Mouse (Mus musculus): Measurements from ENCODE around the gene Pde4d. TPM values are rescaled to one million over a fixed set of nuclear protein-coding genes. Genes with fewer than 3 reads are reported as not detected.
A peak's percentile ranks its signal among the peaks of the same experiment; 100 is the strongest.

The Pde4d gene
- polyA plus RNA-seq, 1 experiment from 2014 or later = 13.0 TPM

DNA sequence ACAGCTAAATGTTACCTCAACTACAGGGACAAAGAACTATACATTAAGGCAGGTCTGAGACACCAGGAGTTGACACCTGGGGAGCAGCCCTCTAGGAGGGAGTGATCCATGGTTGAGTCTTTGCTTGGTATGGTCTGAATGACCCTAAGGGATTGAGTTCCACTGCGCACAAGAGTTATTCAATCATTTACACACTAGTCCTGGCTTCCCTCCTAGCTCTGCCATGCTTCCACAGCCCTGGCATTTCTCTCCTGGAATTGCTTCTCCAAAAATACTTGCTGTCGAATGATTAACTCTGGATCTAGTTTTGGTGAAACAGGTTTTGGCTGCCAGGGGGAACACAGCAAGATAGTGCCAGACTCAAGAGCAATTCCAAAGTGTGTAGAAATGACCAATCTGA lies 178.8 kb downstream of the Pde4d start:
- no peak overlapping the region for H3K4me2 ChIP-seq (replicated peaks; ENCODE audit: low read depth)
- no peak for DNase-seq (ENCODE audit: low spot score)
- no peaks in the 10 kb centered on the region for H3K9me3 ChIP-seq (ENCODE audit: control insufficient read depth, low read length)
- 78% methylated on average over 2 of the region's 2 CpGs for WGBS
- H3K9ac ChIP-seq (ENCODE audit: low read length) = no peak overlapping the region
- ATAC-seq (ENCODE audit: low FRiP score, low TSS enrichment) = no peak
- no peaks in the 10 kb centered on the region for H3K27me3 ChIP-seq (ENCODE audit: control insufficient read depth, insufficient read depth, low read length)
- H3K27ac ChIP-seq (replicated peaks) = no peak overlapping the region
- H3K4me3 ChIP-seq (ENCODE audit: low read depth, low read length) = no peak overlapping the region
- H3K4me1 ChIP-seq (replicated peaks; ENCODE audit: control insufficient read depth, insufficient read depth) = no peaks in the 10 kb centered on the region
- TF ChIP-seq CTCF (IDR thresholded peaks at IDR 0.05; ENCODE audit: low read depth) (no peak), EP300 (optimal IDR thresholded peaks at IDR 0.05) (no peak)
- no peaks in the 10 kb centered on the region for H3K36me3 ChIP-seq (ENCODE audit: control insufficient read depth, insufficient read depth, low read length)

GRCm38 (mm10) chr13:108630576-108630975 lies 180.8 kb downstream of the Pde4d start:
- ATAC-seq (ENCODE audit: low FRiP score, low TSS enrichment) (no peak), DNase-seq (ENCODE audit: low spot score) (no peak)
- H3K27ac ChIP-seq (replicated peaks) = no peak overlapping the region
- H3K36me3 ChIP-seq (ENCODE audit: control insufficient read depth, insufficient read depth, low read length) = no peaks in the 10 kb centered on the region
- TF ChIP-seq CTCF (IDR thresholded peaks at IDR 0.05; ENCODE audit: low read depth) = no peak
- no peak for TF ChIP-seq EP300 (optimal IDR thresholded peaks at IDR 0.05)
- no peak overlapping the region for H3K4me3 ChIP-seq (ENCODE audit: low read depth, low read length)
- no peak overlapping the region for H3K4me2 ChIP-seq (replicated peaks; ENCODE audit: low read depth)
- 30% methylated on average over 2 of the region's 2 CpGs for WGBS
- no peaks in the 10 kb centered on the region for H3K4me1 ChIP-seq (replicated peaks; ENCODE audit: control insufficient read depth, insufficient read depth)
- no peaks in the 10 kb centered on the region for H3K27me3 ChIP-seq (ENCODE audit: control insufficient read depth, insufficient read depth, low read length)
- H3K9me3 ChIP-seq (ENCODE audit: control insufficient read depth, low read length) = no peaks in the 10 kb centered on the region
- no peak overlapping the region for H3K9ac ChIP-seq (ENCODE audit: low read length)

DNA sequence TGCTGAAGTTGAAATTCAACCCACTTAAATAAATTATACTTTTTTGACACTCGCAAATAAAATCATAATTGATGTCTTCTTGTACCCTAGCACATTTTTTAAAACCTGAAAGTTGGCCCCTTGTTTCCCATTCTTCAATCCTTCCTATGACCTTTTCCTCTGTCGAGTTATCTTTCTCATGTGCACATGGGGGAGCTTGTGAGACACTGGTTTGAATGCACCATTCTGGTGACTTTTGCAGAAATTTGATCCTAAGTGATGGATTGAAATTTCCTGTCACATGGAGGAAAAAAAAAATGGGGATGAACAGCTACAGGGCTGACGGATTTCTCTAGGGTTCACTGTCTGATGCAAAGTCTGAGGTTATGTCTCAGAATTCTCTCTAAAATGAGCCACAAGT lies 181.5 kb downstream of the Pde4d start:
- no peak overlapping the region for H3K4me3 ChIP-seq (ENCODE audit: low read depth, low read length)

GRCm38 (mm10) chr13:108636526-108636925 lies 186.8 kb downstream of the Pde4d start:
- Histone ChIP-seq H3K4me3 (ENCODE audit: low read depth, low read length) (no peak overlapping the region), H3K4me2 (replicated peaks; ENCODE audit: low read depth) (no peak overlapping the region), H3K27ac (replicated peaks) (no peak overlapping the region), H3K4me1 (replicated peaks; ENCODE audit: control insufficient read depth, insufficient read depth) (no peaks in the 10 kb centered on the region), H3K9ac (ENCODE audit: low read length) (no peak overlapping the region), H3K9me3 (ENCODE audit: control insufficient read depth, low read length) (no peaks in the 10 kb centered on the region), H3K27me3 (ENCODE audit: control insufficient read depth, insufficient read depth, low read length) (no peaks in the 10 kb centered on the region), H3K36me3 (ENCODE audit: control insufficient read depth, insufficient read depth, low read length) (no peaks in the 10 kb centered on the region)
- DNase-seq (ENCODE audit: low spot score) (no peak), ATAC-seq (ENCODE audit: low FRiP score, low TSS enrichment) (no peak)
- TF ChIP-seq CTCF (IDR thresholded peaks at IDR 0.05; ENCODE audit: low read depth) (no peak), EP300 (optimal IDR thresholded peaks at IDR 0.05) (no peak)
- 54% methylated on average over 1 of the region's 1 CpGs for WGBS

More for the DNA sequence above, 181.5 kb downstream of the Pde4d start:
- WGBS = 50% methylated on average over 3 of the region's 3 CpGs
- Histone ChIP-seq H3K27ac (replicated peaks) (no peak overlapping the region), H3K4me1 (replicated peaks; ENCODE audit: control insufficient read depth, insufficient read depth) (no peaks in the 10 kb centered on the region), H3K9ac (ENCODE audit: low read length) (no peak overlapping the region), H3K9me3 (ENCODE audit: control insufficient read depth, low read length) (no peaks in the 10 kb centered on the region), H3K4me2 (replicated peaks; ENCODE audit: low read depth) (no peak overlapping the region), H3K36me3 (ENCODE audit: control insufficient read depth, insufficient read depth, low read length) (no peaks in the 10 kb centered on the region), H3K27me3 (ENCODE audit: control insufficient read depth, insufficient read depth, low read length) (no peaks in the 10 kb centered on the region)
- ATAC-seq (ENCODE audit: low FRiP score, low TSS enrichment) (no peak), DNase-seq (ENCODE audit: low spot score) (no peak)
- no peak for TF ChIP-seq EP300 (optimal IDR thresholded peaks at IDR 0.05)
- peak; percentile 32; the same call in 1 of the 2 replicates for TF ChIP-seq CTCF (IDR thresholded peaks at IDR 0.05; ENCODE audit: low read depth)

GRCm38 (mm10) chr13:108642259-108642658 lies 192.5 kb downstream of the Pde4d start:
- Histone ChIP-seq H3K27ac (replicated peaks) (no peak overlapping the region), H3K9me3 (ENCODE audit: control insufficient read depth, low read length) (no peaks in the 10 kb centered on the region), H3K27me3 (ENCODE audit: control insufficient read depth, insufficient read depth, low read length) (no peaks in the 10 kb centered on the region), H3K4me2 (replicated peaks; ENCODE audit: low read depth) (no peak overlapping the region), H3K9ac (ENCODE audit: low read length) (no peak overlapping the region), H3K36me3 (ENCODE audit: control insufficient read depth, insufficient read depth, low read length) (no peaks in the 10 kb centered on the region), H3K4me1 (replicated peaks; ENCODE audit: control insufficient read depth, insufficient read depth) (no peaks in the 10 kb centered on the region), H3K4me3 (ENCODE audit: low read depth, low read length) (no peak overlapping the region)
- no peak for TF ChIP-seq CTCF (IDR thresholded peaks at IDR 0.05; ENCODE audit: low read depth)
- TF ChIP-seq EP300 (optimal IDR thresholded peaks at IDR 0.05) = no peak
- no peak for DNase-seq (ENCODE audit: low spot score)
- WGBS = 56% methylated on average over 5 of the region's 5 CpGs
- ATAC-seq (ENCODE audit: low FRiP score, low TSS enrichment) = no peak

DNA sequence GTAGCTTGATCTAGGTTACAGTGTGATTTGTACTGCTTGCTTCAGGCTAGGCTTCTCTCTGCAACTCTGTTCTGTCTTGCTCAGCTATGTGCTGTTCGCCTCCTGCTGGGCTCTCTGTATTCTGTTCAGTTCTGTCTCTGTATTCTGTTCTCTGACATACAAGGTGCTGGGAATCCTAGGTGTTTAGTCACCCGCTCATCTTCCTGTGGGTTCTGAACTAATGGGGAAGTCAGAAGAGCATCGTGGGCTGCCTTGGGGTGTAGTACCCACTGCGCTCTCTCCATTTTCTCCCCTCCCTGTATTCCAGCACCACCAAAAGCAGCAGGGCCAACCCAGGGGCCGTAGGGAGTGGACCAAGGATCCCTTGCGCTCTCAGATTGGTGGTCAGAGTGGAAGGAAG lies 197.1 kb downstream of the Pde4d start:
- 73% methylated on average over 6 of the region's 6 CpGs for WGBS
- no peak overlapping the region for H3K27ac ChIP-seq (replicated peaks)
- TF ChIP-seq CTCF (IDR thresholded peaks at IDR 0.05; ENCODE audit: low read depth) = 0 out of 2 replicates have a peak, but pooled peaks have one; percentile 11
- no peak for TF ChIP-seq EP300 (optimal IDR thresholded peaks at IDR 0.05)
- no peak overlapping the region for H3K4me2 ChIP-seq (replicated peaks; ENCODE audit: low read depth)
- ATAC-seq (ENCODE audit: low FRiP score, low TSS enrichment) (no peak), DNase-seq (ENCODE audit: low spot score) (no peak)
- no peaks in the 10 kb centered on the region for H3K9me3 ChIP-seq (ENCODE audit: control insufficient read depth, low read length)
- no peaks in the 10 kb centered on the region for H3K36me3 ChIP-seq (ENCODE audit: control insufficient read depth, insufficient read depth, low read length)
- no peaks in the 10 kb centered on the region for H3K4me1 ChIP-seq (replicated peaks; ENCODE audit: control insufficient read depth, insufficient read depth)
- H3K4me3 ChIP-seq (ENCODE audit: low read depth, low read length) = no peak overlapping the region
- no peak overlapping the region for H3K9ac ChIP-seq (ENCODE audit: low read length)
- H3K27me3 ChIP-seq (ENCODE audit: control insufficient read depth, insufficient read depth, low read length) = no peaks in the 10 kb centered on the region

Measured in stomach, postnatal 0 days (tissue).